Mouse (Mus musculus) brain, adult 2 months (tissue): Measurements from ENCODE around the gene Iqsec2.
"Not testable (repeated sequence)": the region's sequence is repeated elsewhere in the genome, so short reads cannot be mapped to it uniquely, and the experiment has no call there.

Source experiments
- DNase-seq: peaks from one replicate; pipeline ENCODE4 v3.0.0; 2011; ENCODE audit warnings: low read depth, low spot score

The Iqsec2 gene

GRCm38 (mm10) chrX:152178843-152179545 lies 34.9 kb downstream of the Iqsec2 start:
- peak; percentile 42 for DNase-seq

GRCm38 (mm10) chrX:152179670-152180656 lies 35.9 kb downstream of the Iqsec2 start:
- no peak for DNase-seq

- peak; percentile 63 for DNase-seq
These were observed 43.1 kb downstream of the Iqsec2 start for GRCm38 (mm10) chrX:152187151-152187550.

- peak; percentile 72 for DNase-seq
These were observed 47.2 kb downstream of the Iqsec2 start for GRCm38 (mm10) chrX:152191266-152191665.

DNA sequence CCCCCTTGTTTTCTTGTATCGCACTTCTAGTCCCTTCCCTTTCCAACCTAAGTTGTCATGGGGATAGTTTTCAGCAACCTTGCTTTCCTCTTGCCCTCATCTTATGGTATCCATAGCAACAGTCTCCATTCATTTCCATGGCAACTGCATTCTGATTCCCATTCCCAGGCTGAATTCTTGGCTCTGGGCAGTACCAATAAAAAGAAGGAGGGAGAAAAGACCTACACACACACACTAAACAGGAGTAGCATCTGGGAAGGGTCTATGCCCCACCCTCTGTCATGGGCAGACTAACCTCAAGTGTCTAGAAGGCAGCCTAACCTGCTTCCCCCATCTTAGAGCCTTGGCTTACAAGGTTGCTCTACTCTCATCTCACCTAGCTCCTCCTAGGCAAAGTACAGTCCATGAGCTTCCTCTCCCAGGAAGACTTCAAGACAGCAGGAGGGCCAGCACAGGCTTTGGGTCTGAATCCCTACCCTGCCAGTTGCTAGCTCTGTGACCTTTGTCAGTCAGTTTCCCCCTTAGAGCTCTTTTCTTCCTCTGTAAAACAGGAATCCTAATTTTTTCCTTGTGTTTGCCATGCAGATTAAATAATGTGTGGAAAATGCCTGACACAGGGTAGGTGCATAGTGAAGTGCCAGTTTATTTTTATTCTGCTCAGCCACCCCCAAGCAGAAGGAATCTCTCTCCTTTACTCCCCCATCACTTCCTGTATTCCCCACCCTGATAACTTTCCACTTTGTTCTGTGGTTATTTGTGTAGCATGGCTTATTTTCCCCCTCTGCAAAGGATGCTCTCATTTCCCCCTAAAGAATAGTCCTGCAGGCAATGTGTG lies 54.0 kb downstream of the Iqsec2 start:
- DNase-seq: peak; percentile 77

DNA sequence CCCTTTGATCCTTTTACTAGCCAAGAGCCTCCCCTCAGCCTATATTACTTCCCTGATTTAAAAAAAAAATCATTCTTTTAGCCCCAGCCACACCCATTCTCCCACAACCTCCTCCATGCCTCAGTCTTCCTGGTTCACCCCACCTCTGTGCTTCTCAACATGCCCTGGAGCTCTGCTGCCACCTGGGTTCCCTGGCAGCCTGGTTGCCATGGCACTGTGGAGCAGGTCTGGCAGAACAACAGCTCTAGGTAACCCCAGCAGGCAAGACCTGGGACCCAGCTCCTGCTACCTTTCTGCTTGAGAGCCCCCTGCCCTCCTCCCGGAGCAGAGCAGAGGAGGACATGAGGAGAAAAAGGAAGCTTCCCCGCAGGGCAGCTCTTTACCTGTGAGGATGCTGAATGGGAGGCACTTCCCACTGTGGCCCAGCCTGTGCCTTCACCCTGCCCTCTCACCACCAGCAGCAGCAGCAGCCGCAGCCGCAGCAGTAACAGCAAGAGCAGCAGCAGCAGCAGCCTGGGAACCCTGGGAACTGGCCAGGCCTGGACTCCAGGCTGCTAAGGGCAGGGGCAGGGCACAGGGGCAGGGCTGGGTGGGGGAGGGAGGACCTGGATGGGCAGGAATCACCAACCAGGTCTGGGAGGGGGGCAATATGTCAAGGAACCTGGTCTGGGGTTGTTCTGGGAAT lies 57.8 kb downstream of the Iqsec2 start:
- peak; percentile 77 for DNase-seq

DNA sequence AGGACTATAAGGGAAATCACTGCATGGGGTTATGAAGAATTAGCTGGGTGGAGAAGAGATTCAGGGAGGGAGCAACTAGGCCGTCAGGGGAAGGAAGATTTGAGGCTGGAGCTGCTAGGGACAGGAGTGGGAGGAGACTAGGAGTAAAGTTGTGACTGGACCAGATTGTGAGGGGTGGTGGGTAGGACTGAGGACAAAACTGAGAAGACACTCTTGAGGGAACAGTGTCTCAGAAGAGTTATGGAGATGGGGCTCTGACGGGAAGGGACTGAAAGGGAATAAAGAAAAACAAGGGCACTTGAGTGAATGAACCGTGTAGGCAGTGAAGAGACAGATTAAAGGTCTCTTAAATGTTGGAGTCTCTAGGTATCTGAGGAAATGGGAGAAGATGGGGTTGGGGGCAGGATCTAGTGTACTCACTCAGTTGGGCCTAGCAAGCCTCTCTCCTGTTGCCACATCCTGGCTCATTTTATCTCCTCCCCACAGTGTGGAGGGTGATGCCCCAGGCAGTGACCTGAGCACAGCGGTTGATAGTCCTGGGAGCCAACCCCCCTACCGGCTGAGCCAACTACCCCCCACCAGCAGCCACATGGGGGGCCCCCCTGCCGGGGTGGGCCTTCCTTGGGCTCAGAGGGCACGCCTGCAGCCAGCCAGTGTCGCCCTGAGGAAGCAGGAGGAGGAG lies 58.5 kb downstream of the Iqsec2 start:
- DNase-seq: peak; percentile 55

DNA sequence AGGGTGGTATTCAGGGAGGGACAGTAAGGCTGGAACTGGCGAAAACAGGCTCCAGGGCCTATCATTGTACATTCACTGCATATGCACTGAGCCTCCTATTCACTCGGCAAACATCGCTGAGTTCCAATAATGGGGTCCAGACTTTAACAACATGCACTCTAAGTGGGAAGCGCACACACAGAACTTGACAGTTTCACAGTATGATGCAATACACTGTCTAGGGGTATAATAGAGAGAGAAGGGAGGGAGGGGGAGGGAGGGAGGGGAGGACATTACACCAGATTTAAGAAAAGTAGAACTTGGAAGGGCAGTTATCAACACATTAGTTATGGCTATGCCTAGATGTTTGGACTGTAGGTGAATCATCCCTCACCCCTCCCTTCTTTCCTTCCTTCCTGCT lies 59.2 kb downstream of the Iqsec2 start:
- DNase-seq: no peak

DNA sequence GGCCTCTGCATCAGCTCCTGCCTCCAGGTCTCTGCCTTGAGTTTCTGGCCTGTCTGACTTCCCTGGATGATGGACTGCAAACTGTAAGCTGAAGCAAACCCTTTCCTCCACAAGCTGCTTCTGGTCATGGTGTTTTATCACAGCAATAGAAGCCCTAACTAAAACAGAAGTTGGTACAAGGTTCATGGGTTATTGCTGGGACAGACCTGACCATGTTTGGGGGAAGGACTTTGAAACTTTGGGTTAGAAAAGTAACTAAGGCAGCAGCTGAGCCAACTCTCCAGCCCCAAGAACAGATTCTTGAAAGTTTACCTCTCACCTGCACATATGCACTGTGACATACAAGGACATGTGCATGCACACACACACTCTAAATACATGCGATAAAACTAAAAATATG lies 61.4 kb downstream of the Iqsec2 start:
- DNase-seq: no peak

GRCm38 (mm10) chrX:152214703-152215102 lies 70.6 kb downstream of the Iqsec2 start:
- DNase-seq: no peak

GRCm38 (mm10) chrX:152218529-152218928 lies 74.5 kb downstream of the Iqsec2 start:
- no peak for DNase-seq

DNA sequence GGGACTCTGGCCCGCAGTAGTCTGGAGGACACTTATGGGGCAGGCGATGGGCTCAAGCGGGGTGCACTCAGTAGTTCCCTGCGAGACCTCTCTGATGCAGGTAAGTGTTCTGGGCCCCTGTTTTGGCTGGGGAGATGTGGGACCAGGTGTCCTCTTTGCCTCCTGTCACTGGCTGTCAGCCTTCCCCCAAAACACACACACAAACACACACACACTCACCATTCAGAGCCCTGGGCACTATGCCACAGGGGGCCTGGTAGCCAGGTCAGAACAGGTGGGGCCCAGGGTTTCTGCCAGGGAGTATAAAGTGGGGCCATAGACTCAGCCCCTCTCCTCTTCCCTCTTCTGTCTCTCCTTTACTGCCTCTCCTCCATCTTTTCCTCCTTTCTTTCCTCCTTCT lies 77.7 kb downstream of the Iqsec2 start:
- DNase-seq: no peak

- DNase-seq: peak; percentile 58
These were observed 78.2 kb downstream of the Iqsec2 start for GRCm38 (mm10) chrX:152222226-152222625.

- DNase-seq: no peak
These were observed 79.2 kb downstream of the Iqsec2 start for GRCm38 (mm10) chrX:152223313-152223712.

DNA sequence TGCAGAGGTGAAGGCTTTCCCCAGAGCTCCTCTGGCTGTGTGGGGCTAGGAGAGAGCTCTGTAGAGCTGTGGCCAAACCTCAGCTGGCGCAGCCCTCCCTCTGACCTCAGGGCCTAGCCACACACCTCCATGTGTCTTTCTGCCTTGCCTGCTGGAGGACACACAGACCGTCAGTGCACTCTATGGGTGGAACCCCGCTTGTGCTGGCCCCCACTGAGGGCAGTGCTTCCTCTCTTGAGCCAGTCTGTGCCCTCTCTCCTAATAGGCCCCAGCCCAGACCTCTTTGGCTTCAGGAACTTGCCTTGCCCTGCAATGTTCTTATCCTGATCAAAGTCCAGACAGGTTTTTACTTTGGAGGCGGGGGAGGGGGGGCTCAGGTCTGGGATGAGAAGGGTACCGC lies 80.2 kb downstream of the Iqsec2 start:
- DNase-seq: no peak

- peak; percentile 99 for DNase-seq
These were observed 89.0 kb downstream of the Iqsec2 start, which contains the start of gene Kdm5c for GRCm38 (mm10) chrX:152232781-152233763. Gene Kdm5c (plus strand): TSS chrX:152233020.

GRCm38 (mm10) chrX:152234125-152234524 lies 90.1 kb downstream of the Iqsec2 start:
- no peak for DNase-seq

DNA sequence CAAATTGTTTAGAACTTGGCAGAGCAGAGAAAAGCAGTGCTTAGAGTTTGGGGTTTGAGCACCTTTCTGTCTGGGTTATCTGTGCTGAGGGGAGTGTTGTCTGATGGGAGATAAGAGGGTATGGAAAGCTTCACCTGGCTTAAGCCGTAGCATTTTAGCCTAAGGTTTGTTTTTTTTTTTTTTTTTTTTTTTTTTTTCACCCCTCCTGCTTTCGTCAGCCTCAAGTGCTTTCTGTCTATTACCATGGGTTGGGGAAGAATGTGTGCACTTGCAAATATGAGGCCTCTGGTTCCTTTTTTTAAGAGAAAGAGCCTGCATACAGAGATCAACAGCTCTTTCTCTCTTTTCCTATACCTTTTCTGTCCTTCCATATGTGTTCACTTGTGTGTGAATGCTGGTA lies 91.7 kb downstream of the Iqsec2 start:
- no peak for DNase-seq

GRCm38 (mm10) chrX:152243140-152243539 lies 99.1 kb downstream of the Iqsec2 start:
- not testable (repeated sequence) for DNase-seq
